Mouse (Mus musculus): ENCODE measurements at regions not wholly inside any gene's neighbourhood (a gene's known extent, or its start where the extent isn't known, plus 50 kb on each side); places are given as distances from the start of the nearest gene placed in this dataset.

DNA sequence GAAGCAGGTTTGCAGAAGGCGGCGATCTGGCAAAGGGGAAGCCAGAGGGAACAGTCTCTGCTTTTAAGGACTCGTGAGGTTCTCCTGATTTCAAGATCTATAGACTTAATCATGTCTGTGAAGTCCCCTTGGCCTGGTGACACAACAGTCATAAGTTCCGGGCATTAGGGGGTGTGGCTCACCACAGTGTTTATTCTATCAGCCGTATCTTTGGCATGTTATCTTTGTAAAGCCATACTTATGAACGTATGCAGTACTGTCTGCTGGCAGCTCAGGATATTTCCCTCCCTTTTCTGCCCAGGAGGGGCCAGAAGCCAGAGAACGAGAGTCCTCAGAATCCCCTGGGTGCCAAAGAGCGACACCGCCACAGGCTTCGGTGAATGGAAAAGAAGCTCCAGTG lies 51.3 kb upstream of the 1600014C23Rik start:
- no peak for ATAC-seq

DNA sequence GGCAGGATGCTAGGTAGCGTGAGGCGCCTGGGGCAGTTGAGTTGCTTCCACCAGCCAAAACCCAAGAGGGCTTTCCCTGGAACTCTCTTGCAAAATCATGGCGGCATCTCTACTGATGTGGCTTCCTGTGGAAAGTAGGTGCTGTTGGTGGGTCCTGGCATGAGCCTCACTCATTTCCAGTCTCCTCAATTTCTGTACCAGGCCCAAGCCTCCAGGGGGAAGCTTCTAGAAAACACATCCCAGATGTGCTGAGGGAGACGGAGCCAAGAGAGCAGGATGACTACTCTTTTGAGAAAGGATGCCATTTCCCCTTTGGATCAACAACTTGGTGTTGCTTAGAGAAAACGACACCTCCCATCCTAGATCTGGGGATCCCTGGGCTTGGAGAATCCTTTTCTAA lies 50.9 kb upstream of the 1600014C23Rik start:
- ATAC-seq = no peak
